In the genomic region with DNA sequence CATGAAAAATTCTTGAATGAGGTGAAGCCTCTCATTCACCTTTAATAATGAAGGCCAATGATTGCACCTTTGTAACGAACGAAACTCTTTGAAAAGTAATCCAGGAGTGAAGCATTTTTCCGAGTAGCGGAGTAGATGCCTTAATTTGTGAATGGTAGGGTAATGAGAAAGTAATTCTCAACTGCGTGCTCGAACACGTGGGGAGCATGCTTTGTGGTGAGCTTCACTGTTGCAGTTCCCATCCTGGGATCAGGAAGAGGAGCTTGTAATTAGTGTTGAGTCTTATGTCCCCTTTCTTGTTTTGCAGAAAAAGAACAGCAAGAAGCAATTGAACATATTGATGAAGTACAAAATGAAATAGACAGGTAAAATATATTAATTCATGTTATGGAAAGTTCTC, we compare ENCODE assay signal across 1 mouse cellular context.
TF ChIP-seq lines count a peak whose summit lies in the region.

No protein-coding gene starts in this region.

TF ChIP-seq in MEL, 35 proteins besides CTCF, POLR2A, EP300 and RAD21 (continued from another document):
- no peak for TF ChIP-seq USF2 (IDR thresholded peaks at IDR 0.05; ENCODE audit: borderline replicate concordance in 1 of 2, insufficient read depth in 1 of 2, low read depth in 1 of 2, low read length in 2 of 2)
- no peak for TF ChIP-seq ZC3H11A (IDR thresholded peaks at IDR 0.05; ENCODE audit: low read depth, low read length)
- no peak for TF ChIP-seq NELFE (IDR thresholded peaks at IDR 0.05; ENCODE audit: low read depth, low read length)
- no peak for TF ChIP-seq TAL1 (IDR thresholded peaks at IDR 0.05; ENCODE audit: low read length)
- TF ChIP-seq GABPA (IDR thresholded peaks at IDR 0.05; ENCODE audit: low read depth, low read length) = no peak
- peak; percentile 97 for TF ChIP-seq MXI1 (IDR thresholded peaks at IDR 0.05; ENCODE audit: low read depth, low read length)
- TF ChIP-seq MYC (IDR thresholded peaks at IDR 0.05; ENCODE audit: low read depth, low read length) = peak; percentile 98
- no peak for TF ChIP-seq ELF1 (IDR thresholded peaks at IDR 0.05; ENCODE audit: low read depth, low read length)
- TF ChIP-seq SIN3A (IDR thresholded peaks at IDR 0.05; ENCODE audit: low read length) = peak; percentile 47; the same call in 1 of the 2 replicates
- TF ChIP-seq ZMIZ1 (IDR thresholded peaks at IDR 0.05; ENCODE audit: low read depth, low read length) = no peak; the same call in 1 of the 2 replicates
- TF ChIP-seq TCF12 (IDR thresholded peaks at IDR 0.05; ENCODE audit: low read depth, low read length) = no peak
- TF ChIP-seq E2F4 (IDR thresholded peaks at IDR 0.05; ENCODE audit: borderline replicate concordance, low read depth, low read length) = no peak
